Mouse (Mus musculus): ENCODE data around the gene Dock9. TPM values are rescaled to one million over a fixed set of nuclear protein-coding genes. Genes with fewer than 3 reads are reported as not detected.

Gene Dock9
- polyA plus RNA-seq, 1 experiment from 2014 or later, result 5.4 TPM

- Histone ChIP-seq H3K9ac (replicated peaks) (no peak within 1 kb of the TSS), H3K4me2 (replicated peaks) (peak within 1 kb of the TSS; percentile 49), H3K27ac (replicated peaks) (no peak within 1 kb of the TSS), H3K4me1 (peaks cover 9% of the 10 kb centered on the region), H3K4me3 (peak within 1 kb of the TSS; percentile 21; the same call in 1 of the 2 replicates), H3K36me3 (no peaks in the 10 kb centered on the region), H3K27me3 (peaks cover 43% of the 10 kb centered on the region), H3K9me3 (no peaks in the 10 kb centered on the region)
- 9% methylated on average over 33 of the region's 33 CpGs for WGBS
- ATAC-seq (ENCODE audit: low FRiP score, low read depth), result no peak
These were observed 292.7 kb downstream of the Dock9 start, which contains the start of gene Slc15a1 for GRCm38 (mm10) chr14:121504781-121505484. Slc15a1 (minus strand) TSS chr14:121505252.

- 89% methylated on average over 2 of the region's 2 CpGs for WGBS
- Histone ChIP-seq H3K27ac (replicated peaks) (no peak overlapping the region), H3K27me3 (peaks cover 26% of the 10 kb centered on the region), H3K4me3 (no peak overlapping the region), H3K4me2 (replicated peaks) (no peak overlapping the region), H3K36me3 (no peaks in the 10 kb centered on the region), H3K4me1 (peaks cover 9% of the 10 kb centered on the region), H3K9me3 (no peaks in the 10 kb centered on the region), H3K9ac (replicated peaks) (no peak overlapping the region)
- no peak for ATAC-seq (ENCODE audit: low FRiP score, low read depth)
These were observed 297.1 kb downstream of the Dock9 start for GRCm38 (mm10) chr14:121500577-121500976.

GRCm38 (mm10) chr14:121499769-121500168 lies 297.9 kb downstream of the Dock9 start:
- Histone ChIP-seq H3K36me3 (no peaks in the 10 kb centered on the region), H3K4me3 (no peak overlapping the region), H3K9me3 (no peaks in the 10 kb centered on the region), H3K27ac (replicated peaks) (no peak overlapping the region), H3K4me2 (replicated peaks) (no peak overlapping the region), H3K9ac (replicated peaks) (no peak overlapping the region), H3K4me1 (peaks cover 3% of the 10 kb centered on the region), H3K27me3 (peaks cover 18% of the 10 kb centered on the region)
- no peak for ATAC-seq (ENCODE audit: low FRiP score, low read depth)
- 75% methylated on average over 1 of the region's 1 CpGs for WGBS

GRCm38 (mm10) chr14:121497800-121498199 lies 299.8 kb downstream of the Dock9 start:
- Histone ChIP-seq H3K27ac (replicated peaks) (no peak overlapping the region), H3K4me2 (replicated peaks) (no peak overlapping the region), H3K4me1 (no peaks in the 10 kb centered on the region), H3K9me3 (no peaks in the 10 kb centered on the region), H3K36me3 (no peaks in the 10 kb centered on the region), H3K4me3 (no peak overlapping the region), H3K27me3 (peaks cover 7% of the 10 kb centered on the region; the same call in 1 of the 2 replicates), H3K9ac (replicated peaks) (no peak overlapping the region)
- 79% methylated on average over 1 of the region's 1 CpGs for WGBS
- ATAC-seq (ENCODE audit: low FRiP score, low read depth), result no peak

- Histone ChIP-seq H3K27ac (replicated peaks) (no peak overlapping the region), H3K9me3 (no peaks in the 10 kb centered on the region), H3K4me2 (replicated peaks) (no peak overlapping the region), H3K4me1 (no peaks in the 10 kb centered on the region; the same call in 1 of the 2 replicates), H3K27me3 (no peaks in the 10 kb centered on the region), H3K4me3 (no peak overlapping the region), H3K9ac (replicated peaks) (no peak overlapping the region), H3K36me3 (no peaks in the 10 kb centered on the region)
- WGBS, result 82% methylated on average over 4 of the region's 4 CpGs
- no peak for ATAC-seq (ENCODE audit: low FRiP score, low read depth)
These were observed 301.9 kb downstream of the Dock9 start for GRCm38 (mm10) chr14:121495741-121496140.

DNA sequence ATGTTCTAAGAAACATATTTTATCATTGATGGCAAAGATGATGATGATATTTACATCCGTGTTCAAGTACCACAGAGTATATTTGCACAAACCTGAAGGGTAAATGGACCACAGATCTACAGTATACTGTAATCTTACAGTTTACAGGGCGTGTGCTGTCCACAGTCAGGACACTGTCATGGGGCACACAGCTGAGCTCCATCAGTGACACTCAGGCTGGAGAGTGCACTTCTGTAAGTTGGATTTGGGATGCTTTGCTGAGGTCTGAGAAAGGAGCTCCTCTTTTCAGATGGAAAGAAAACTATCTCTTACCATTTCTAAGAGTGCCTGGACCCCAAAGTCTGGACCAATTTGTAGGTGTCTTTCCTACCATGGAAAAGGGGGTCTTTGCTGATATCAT lies 302.5 kb downstream of the Dock9 start:
- H3K27ac ChIP-seq (replicated peaks), result no peak overlapping the region
- WGBS, result 77% methylated on average over 2 of the region's 2 CpGs
- no peak overlapping the region for H3K9ac ChIP-seq (replicated peaks)
- H3K27me3 ChIP-seq, result no peaks in the 10 kb centered on the region
- no peak overlapping the region for H3K4me3 ChIP-seq
- no peaks in the 10 kb centered on the region for H3K36me3 ChIP-seq
- H3K4me2 ChIP-seq (replicated peaks), result no peak overlapping the region
- no peak for ATAC-seq (ENCODE audit: low FRiP score, low read depth)
- no peaks in the 10 kb centered on the region for H3K9me3 ChIP-seq
- no peaks in the 10 kb centered on the region; the same call in 1 of the 2 replicates for H3K4me1 ChIP-seq

GRCm38 (mm10) chr14:121494238-121494637 lies 303.4 kb downstream of the Dock9 start:
- Histone ChIP-seq H3K4me3 (no peak overlapping the region), H3K36me3 (no peaks in the 10 kb centered on the region), H3K9me3 (no peaks in the 10 kb centered on the region), H3K27me3 (no peaks in the 10 kb centered on the region), H3K27ac (replicated peaks) (no peak overlapping the region), H3K4me2 (replicated peaks) (no peak overlapping the region), H3K9ac (replicated peaks) (no peak overlapping the region), H3K4me1 (no peaks in the 10 kb centered on the region; the same call in 1 of the 2 replicates)
- no peak for ATAC-seq (ENCODE audit: low FRiP score, low read depth)
- 76% methylated on average over 2 of the region's 2 CpGs for WGBS

GRCm38 (mm10) chr14:121493712-121494111 lies 303.9 kb downstream of the Dock9 start:
- ATAC-seq (ENCODE audit: low FRiP score, low read depth), result no peak
- Histone ChIP-seq H3K4me3 (no peak overlapping the region), H3K4me2 (replicated peaks) (no peak overlapping the region), H3K27me3 (no peaks in the 10 kb centered on the region), H3K9me3 (no peaks in the 10 kb centered on the region), H3K9ac (replicated peaks) (no peak overlapping the region), H3K27ac (replicated peaks) (no peak overlapping the region), H3K4me1 (no peaks in the 10 kb centered on the region; the same call in 1 of the 2 replicates), H3K36me3 (no peaks in the 10 kb centered on the region)
- 73% methylated on average over 3 of the region's 3 CpGs for WGBS

DNA sequence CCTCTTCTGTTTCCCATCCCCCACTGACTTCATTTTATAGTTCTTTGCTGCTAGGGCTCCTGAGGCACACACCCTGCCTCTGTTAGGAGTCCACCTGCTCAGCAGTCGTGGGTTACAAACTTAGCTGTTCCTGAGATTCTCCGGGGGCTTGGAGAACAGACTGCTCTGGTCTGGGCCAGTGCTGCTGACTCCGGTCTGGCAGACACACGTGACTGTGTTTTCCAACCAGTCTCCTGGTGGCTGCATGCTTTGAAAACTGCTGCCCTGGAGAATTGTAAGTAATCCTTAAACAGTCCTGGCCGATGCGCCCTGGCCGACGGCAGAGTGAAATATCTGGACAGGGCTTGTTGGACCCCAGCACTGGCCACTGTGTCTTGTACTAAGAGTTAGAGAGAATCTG lies 305.3 kb downstream of the Dock9 start:
- H3K27me3 ChIP-seq, result no peaks in the 10 kb centered on the region
- no peak overlapping the region for H3K4me3 ChIP-seq
- H3K36me3 ChIP-seq, result no peaks in the 10 kb centered on the region
- WGBS, result 67% methylated on average over 8 of the region's 8 CpGs
- no peaks in the 10 kb centered on the region; the same call in 1 of the 2 replicates for H3K4me1 ChIP-seq
- no peaks in the 10 kb centered on the region for H3K9me3 ChIP-seq
- no peak for ATAC-seq (ENCODE audit: low FRiP score, low read depth)
- no peak overlapping the region for H3K27ac ChIP-seq (replicated peaks)
- H3K9ac ChIP-seq (replicated peaks), result no peak overlapping the region
- H3K4me2 ChIP-seq (replicated peaks), result no peak overlapping the region

Other genes starting within 250 kb of the Dock9 start
- 58.9 and 59.2 TPM in 2 replicates for gene Ubac2, start 80.8 kb upstream of the Dock9 start, polyA plus RNA-seq (2016; fragmentation: Nextera tagmentation; extraction: Ambion mirVana)
- gene Gpr18, start 117.9 kb upstream of the Dock9 start, polyA plus RNA-seq (2016; fragmentation: Nextera tagmentation; extraction: Ambion mirVana), result 0.23 and 0.35 TPM in 2 replicates
- gene Gpr183, start 167.4 kb upstream of the Dock9 start, polyA plus RNA-seq (2016; fragmentation: Nextera tagmentation; extraction: Ambion mirVana), result 1.2 TPM in 2 replicates
- gene Timm8a2, start 236.8 kb upstream of the Dock9 start, polyA plus RNA-seq (2016; fragmentation: Nextera tagmentation; extraction: Ambion mirVana), result not detected in 2 replicates